Mouse (Mus musculus): ENCODE measurements around the gene Accsl.

DNA sequence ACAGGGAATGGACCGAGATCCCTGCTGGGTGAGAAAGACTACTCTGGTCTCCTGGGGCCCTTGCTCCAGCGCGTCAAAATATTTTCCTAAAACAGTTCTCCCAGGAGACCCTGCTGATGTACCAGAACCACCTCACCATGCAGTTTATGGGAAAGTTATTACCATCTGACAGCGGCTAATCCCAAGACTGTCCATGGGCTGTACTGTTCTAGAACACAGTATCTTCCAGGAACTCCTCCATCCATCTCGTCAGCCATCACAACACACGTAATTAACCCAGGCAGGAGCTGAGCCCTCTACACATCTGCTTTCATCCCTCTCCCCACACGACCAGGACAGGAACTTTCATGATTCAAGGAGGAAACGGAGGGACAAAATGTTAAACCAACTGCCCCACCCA, 11.5 kb upstream of the Accsl start:
- TF ChIP-seq CTCF (IDR thresholded peaks at IDR 0.05; ENCODE audit: low read depth, low read length) (no peak), POLR2A (IDR thresholded peaks at IDR 0.05; ENCODE audit: insufficient read depth, low read length) (no peak)

All from ES-Bruce4 (cell line).